Mouse (Mus musculus): Measurements from ENCODE around the gene Gm10037.

GRCm38 (mm10) chr13:67811651-67812210 lies 19.2 kb upstream of the Gm10037 start:
- TF ChIP-seq POLR2A (IDR thresholded peaks at IDR 0.05; ENCODE audit: control insufficient read depth, extremely low read depth, insufficient read depth, low read length, poor library complexity), result no peak
- TF ChIP-seq CTCF (IDR thresholded peaks at IDR 0.05; ENCODE audit: borderline replicate concordance, control insufficient read depth, extremely low read depth, insufficient read depth, low read length, poor library complexity), result no peak
